Mouse (Mus musculus) erythroblast, embryonic 14.5 days (primary cell): Measurements from ENCODE around the gene Pard3. TPM values are rescaled to one million over a fixed set of nuclear protein-coding genes. Genes with fewer than 3 reads are reported as not detected.

Source experiments
- H3K27me3 ChIP-seq: 2 replicates; pipeline ENCODE4 v1.6.1; 2012; ENCODE audit warnings: inconsistent platforms; ENCODE audit not compliant: control insufficient read depth
- H3K36me3 ChIP-seq: 2 replicates; pipeline ENCODE4 v1.6.1; 2012; ENCODE audit warnings: mild to moderate bottlenecking, inconsistent platforms; ENCODE audit not compliant: control insufficient read depth
- H3K4me1 ChIP-seq: 2 replicates; pipeline ENCODE4 v1.6.1; 2012; ENCODE audit warnings: inconsistent platforms; ENCODE audit not compliant: control insufficient read depth
- H3K4me3 ChIP-seq: replicated peaks from 2 replicates; pipeline ENCODE3; 2012; ENCODE audit warnings: moderate library complexity, mild to moderate bottlenecking, inconsistent platforms
- H3K9me3 ChIP-seq: 2 replicates; pipeline ENCODE4 v1.6.1; 2012; ENCODE audit warnings: low read length, inconsistent platforms, mixed read lengths; ENCODE audit not compliant: control insufficient read depth
- GATA1 ChIP-seq: IDR thresholded peaks from 2 replicates; pipeline ENCODE4 v1.6.1; 2012; ENCODE audit warnings: low read length, inconsistent platforms, mixed read lengths
- TAL1 ChIP-seq: IDR thresholded peaks from 3 replicates; pipeline ENCODE4 v1.6.1; 2012; ENCODE audit warnings: low read length, inconsistent platforms, mixed read lengths
- polyA plus RNA-seq: library from polyadenylated mRNA; stranded (reverse); fragments of >175 nt; gene quantifications from 2 replicates; pipeline ENCODE4 v1.2.3, GENCODE M21; 2012

The Pard3 gene
- polyA plus RNA-seq, 1 experiment, result 0.02 TPM

DNA sequence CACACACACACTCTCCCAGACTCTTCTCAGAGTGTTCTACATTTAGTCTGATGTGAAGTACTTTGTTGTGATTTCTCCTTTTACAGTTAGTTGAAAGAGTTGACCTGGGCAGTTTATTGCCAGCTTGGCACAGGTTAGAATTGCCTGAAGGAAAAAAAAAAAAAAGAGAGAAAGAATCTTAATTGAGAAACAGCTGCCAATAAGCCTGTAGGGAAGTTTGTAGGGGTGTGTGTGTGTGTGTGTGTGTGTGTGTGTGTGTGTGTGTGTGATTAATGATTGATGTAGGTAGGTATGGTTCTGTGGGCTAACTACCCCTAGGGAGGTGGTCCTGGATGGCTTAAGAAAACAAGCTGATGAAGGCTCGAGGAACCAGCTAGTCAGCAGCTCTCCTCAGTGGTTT is 252.1 kb downstream of the Pard3 start:
- no peaks in the 10 kb centered on the region for H3K27me3 ChIP-seq
- H3K9me3 ChIP-seq, result no peaks in the 10 kb centered on the region
- no peak for TF ChIP-seq GATA1
- no peak for TF ChIP-seq TAL1
- no peaks in the 10 kb centered on the region for H3K36me3 ChIP-seq
- no peaks in the 10 kb centered on the region for H3K4me1 ChIP-seq
- no peak overlapping the region for H3K4me3 ChIP-seq

DNA sequence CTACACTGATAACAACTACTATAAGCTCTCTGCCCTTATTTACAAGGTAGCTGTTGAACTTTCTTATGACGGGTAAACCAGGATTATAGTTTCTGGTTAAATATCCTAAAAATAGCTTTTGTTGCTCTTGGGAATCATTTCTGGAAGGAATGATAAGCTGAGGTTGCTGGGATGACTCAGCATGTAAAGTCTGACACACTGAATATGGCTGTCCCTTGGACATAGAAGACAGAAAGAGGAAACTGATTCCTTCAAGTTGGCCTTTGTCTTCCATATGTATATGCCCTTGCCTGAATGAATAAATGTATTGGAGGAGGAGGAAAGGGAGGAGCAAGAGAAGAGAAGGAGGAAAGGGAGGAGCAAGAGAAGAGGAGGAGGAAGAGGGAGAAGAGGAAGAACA is 254.2 kb downstream of the Pard3 start:
- TF ChIP-seq GATA1, result no peak
- TF ChIP-seq TAL1, result no peak

DNA sequence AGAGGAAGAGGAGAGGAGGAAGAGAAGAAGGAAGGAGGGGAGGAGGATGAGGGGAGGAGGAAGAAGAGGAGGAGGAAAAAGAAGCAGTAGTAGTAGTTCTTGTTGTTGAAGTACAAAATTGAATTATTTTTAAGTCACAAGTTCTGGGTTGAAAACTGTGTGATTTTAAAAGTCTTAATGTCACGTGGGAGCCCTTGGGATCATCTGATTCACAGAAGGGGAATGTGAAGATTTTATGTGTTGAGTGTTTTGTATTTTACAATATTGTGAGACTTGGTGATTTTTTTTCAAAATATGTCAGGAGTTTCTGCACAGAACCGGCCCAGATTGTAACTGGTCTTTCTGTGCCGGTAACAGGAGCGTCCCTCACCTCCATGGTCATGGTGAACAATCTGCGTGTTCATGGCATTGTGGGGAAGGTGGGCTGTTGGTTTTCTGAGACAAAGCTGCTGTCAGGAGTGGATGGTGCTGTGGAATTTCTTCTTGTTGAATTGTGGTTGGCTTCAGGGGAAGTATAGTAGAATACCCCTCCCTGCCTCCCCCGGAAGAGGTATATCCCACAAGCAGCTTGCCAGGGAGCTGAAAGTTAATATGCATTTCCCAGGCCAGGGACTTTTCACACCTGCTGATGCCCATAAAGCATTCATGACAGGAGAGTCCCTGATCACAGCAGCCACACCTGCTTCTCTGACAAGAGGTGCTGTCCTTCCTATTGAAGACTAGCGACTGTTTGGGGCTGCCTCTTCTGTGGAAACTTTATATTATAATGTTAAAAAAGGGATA is 254.9 kb downstream of the Pard3 start:
- TF ChIP-seq TAL1, result no peak
- TF ChIP-seq GATA1, result no peak
- H3K27me3 ChIP-seq, result no peaks in the 10 kb centered on the region
- H3K4me3 ChIP-seq, result no peak overlapping the region
- no peaks in the 10 kb centered on the region for H3K4me1 ChIP-seq
- no peaks in the 10 kb centered on the region for H3K9me3 ChIP-seq
- H3K36me3 ChIP-seq, result no peaks in the 10 kb centered on the region

More for the DNA sequence above, 254.2 kb downstream of the Pard3 start:
- Histone ChIP-seq H3K9me3 (no peaks in the 10 kb centered on the region), H3K4me3 (no peak overlapping the region), H3K36me3 (no peaks in the 10 kb centered on the region), H3K27me3 (no peaks in the 10 kb centered on the region), H3K4me1 (no peaks in the 10 kb centered on the region)

- Histone ChIP-seq H3K4me3 (no peak overlapping the region), H3K9me3 (no peaks in the 10 kb centered on the region), H3K27me3 (no peaks in the 10 kb centered on the region), H3K36me3 (no peaks in the 10 kb centered on the region), H3K4me1 (no peaks in the 10 kb centered on the region)
- TF ChIP-seq GATA1 (no peak), TAL1 (no peak)
Observed at GRCm38 (mm10) chr8:127320930-127321329, 257.2 kb downstream of the Pard3 start.

GRCm38 (mm10) chr8:127323583-127324360 is 260.1 kb downstream of the Pard3 start:
- H3K4me3 ChIP-seq, result no peak overlapping the region
- no peaks in the 10 kb centered on the region for H3K9me3 ChIP-seq
- H3K27me3 ChIP-seq, result no peaks in the 10 kb centered on the region
- no peak for TF ChIP-seq TAL1
- no peak for TF ChIP-seq GATA1
- H3K4me1 ChIP-seq, result no peaks in the 10 kb centered on the region
- no peaks in the 10 kb centered on the region for H3K36me3 ChIP-seq

DNA sequence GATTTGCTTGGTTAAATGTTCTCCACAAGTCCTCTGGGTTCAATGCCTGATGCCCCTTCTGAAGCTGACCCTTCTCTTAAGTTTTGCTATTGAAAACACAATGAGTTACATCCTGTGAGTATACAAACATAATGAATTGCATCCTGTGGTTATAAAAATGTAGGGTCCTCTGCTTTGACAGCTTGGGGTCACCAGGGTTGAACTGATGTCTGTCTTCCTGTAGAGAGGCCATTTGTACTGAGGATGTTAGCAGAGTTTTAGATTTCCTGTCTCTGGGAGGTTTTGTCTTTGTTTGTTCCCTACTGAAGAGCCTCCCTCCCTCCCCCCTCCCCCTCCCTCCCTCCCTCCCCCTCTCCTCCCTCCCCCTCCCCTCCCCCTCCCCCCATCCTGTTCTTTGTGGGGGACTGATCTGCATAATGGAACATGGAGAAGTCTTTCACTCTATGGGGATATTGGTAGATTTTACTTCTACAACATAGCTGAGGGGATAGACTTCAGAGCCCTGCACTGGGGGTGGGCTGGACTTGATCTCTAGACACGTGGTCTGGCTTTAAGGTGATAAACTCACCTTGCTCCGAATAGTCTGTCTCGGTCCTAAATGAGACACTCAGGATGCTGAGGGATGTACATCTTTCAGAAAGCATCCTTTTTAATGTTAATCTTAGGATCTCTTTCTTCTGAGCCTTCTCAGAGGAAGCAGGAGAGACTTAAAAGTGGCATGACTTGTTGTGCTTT is 261.3 kb downstream of the Pard3 start:
- Histone ChIP-seq H3K27me3 (no peaks in the 10 kb centered on the region), H3K36me3 (no peaks in the 10 kb centered on the region), H3K9me3 (no peaks in the 10 kb centered on the region), H3K4me3 (no peak overlapping the region), H3K4me1 (no peaks in the 10 kb centered on the region)
- TF ChIP-seq GATA1 (no peak), TAL1 (no peak)

DNA sequence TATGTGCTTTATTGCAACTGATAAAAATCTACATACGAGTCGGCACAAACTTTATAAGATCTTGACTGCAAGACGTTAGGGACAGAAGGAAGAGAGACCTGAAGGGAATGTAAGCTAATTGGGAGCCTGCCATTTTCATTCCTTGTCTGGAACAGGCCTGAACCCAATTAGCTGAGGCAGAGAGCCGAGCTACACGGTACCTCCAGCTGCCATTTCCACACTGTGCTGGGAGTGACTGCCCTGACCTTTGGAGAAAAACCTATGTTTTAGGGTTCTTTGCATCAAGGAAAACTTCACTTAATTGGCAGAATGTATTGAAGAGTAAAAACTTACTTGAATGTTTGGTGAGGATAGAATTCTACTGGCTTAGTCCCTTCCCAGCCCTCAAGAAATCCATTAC is 262.1 kb downstream of the Pard3 start:
- H3K9me3 ChIP-seq, result no peaks in the 10 kb centered on the region
- no peak for TF ChIP-seq GATA1
- no peak for TF ChIP-seq TAL1

DNA sequence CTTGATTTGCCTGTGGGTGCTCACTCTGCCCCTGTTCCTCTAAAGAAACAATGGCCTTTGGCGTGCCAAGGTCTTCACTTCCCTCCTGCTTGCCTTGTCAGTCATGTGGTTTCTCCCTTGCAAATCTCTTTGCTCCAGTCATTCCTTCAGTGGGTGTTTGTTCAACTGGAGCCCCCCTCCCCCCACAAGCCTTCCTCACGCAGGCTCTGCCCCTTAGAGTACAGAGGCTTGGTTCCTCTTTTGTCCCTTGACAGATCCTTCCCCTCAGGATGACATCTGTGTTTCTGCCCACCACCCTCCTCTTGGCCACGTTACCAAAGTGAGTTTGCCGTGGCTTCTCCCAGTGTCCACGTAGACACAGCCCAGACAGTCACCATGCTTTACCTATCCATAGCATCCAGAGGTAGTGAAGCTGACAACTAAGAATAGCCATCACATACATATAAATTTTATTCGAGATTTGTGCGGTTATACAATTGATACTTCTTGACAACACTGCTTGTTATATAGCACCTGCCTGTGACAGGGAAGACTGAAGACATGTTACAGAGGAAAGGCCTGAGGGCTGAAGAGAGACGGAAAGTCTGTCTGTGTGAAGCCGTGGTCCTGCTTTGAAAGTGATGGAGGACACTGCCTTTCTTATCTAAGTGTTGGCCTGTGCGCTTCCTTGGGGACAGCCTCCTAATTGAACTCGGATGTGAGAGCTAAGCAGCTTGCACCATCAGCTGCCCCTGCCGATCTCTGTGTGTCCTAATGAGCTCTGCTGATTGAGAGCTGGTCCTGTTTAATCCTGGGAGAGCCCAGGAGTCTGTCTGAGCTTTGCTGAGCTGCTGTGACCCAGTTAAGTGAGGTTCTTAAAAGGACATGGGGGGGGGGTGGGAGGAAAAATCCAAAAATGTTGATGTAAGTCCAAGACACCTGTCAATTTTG is 266.8 kb downstream of the Pard3 start:
- Histone ChIP-seq H3K9me3 (no peaks in the 10 kb centered on the region), H3K4me3 (no peak overlapping the region), H3K27me3 (no peaks in the 10 kb centered on the region), H3K36me3 (no peaks in the 10 kb centered on the region), H3K4me1 (no peaks in the 10 kb centered on the region)
- TF ChIP-seq TAL1 (no peak), GATA1 (no peak)

More for the DNA sequence above, 262.1 kb downstream of the Pard3 start:
- H3K36me3 ChIP-seq, result no peaks in the 10 kb centered on the region
- H3K27me3 ChIP-seq, result no peaks in the 10 kb centered on the region
- H3K4me3 ChIP-seq, result no peak overlapping the region
- H3K4me1 ChIP-seq, result no peaks in the 10 kb centered on the region
